Mouse (Mus musculus) natural killer cell, adult 2 months (primary cell): ENCODE results near the gene Slc39a7.
A peak's percentile ranks its signal among the peaks of the same experiment; 100 is the strongest.
"Not testable (repeated sequence)": the region's sequence is repeated elsewhere in the genome, so short reads cannot be mapped to it uniquely, and the experiment has no call there.

Experiments used
- DNase-seq, 2 experiments: peaks; one replicate each; pipeline ENCODE4 v3.0.0; 2022; ENCODE audit warnings: low spot score in 2 of 2

Slc39a7 gene

DNA sequence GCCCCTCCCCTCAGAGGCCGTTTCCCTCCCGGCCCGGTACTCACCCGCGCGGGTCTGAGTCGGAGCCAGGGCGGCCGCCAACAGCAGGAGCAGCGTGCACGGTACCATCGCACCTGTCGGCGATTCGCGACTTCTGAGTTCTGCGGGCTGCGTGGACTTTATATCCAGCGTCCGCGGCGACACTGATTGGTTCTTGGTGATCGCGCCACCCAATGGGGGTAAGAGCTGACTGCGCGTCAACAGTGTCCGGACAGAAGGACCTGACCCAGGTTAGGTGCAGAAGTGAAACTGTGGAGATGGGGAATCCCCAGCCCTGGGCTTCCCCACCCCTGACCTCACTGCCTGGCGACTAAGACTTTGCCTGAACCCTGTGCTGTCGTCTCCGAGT is 31.3 kb downstream of the Slc39a7 start, which contains the start of gene H2-K1:
Gene H2-K1 (minus strand): TSS at position 198 of the 388 bp plus-strand sequence.
- peak; percentile 98 to 99 for DNase-seq

DNA sequence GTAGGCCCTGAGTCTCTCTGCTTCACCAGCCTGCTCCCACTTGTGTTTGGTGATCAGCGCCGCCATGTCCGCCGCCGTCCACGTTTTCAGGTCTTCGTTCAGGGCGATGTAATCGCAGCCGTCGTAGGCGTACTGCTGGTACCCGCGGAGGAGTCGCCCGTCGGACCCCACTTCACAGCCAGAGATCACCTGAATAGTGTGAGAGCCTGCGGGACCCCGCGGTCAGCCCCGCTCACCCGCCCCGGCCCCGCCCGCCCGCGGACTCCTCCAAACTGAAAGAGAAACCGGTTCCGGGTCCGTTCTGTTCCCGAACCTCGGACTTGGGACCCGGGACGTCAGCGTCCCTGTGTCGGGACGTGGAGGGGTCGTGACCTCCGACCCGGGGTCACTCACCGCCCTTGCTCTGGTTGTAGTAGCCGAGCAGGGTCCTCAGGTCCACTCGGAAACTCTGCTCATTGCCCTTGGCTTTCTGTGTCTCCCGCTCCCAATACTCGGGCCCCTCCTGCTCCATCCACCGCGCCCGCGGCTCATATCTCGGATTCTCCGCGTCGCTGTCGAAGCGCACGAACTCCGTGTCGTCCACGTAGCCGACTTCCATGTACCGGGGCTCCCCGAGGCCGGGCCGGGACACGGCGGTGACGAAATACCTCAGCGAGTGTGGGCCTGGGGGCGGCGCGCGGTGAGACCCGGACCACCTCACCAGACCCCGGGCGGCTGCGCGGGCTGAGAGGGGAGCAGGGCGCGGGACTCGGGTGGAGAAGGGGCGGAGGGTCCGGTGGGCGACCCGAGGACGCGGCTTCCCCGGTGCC is 31.9 kb downstream of the Slc39a7 start:
- no peak for DNase-seq

GRCm38 (mm10) chr17:33998697-33999096 is 32.8 kb downstream of the Slc39a7 start:
- peak; percentile 47 to 56 for DNase-seq

GRCm38 (mm10) chr17:33997025-33997424 is 34.5 kb downstream of the Slc39a7 start:
- DNase-seq, result not testable (repeated sequence)

GRCm38 (mm10) chr17:33995651-33996050 is 35.8 kb downstream of the Slc39a7 start:
- DNase-seq, result peak in 1 of 2 experiments; percentile 37

DNA sequence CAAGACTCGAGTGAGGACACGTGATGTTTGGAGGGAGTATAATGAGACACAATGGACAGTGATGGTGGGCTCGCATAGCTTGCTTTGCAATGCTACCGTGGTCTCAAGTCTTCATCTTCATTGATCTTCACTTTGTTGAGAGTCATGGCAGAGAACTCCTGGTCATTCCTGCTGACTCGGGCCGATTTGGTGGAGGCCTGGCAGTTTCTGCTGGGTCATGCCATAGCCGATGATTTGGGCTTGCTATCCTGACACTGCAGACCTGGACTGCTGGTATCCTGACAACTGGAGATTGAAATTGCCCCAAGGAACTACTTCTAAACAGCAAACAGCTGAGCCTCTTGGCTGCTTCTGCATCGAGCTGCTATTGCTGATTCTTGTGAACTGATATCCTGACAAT is 36.5 kb downstream of the Slc39a7 start:
- DNase-seq, result no peak

- DNase-seq, result peak; percentile 63 to 76
Observed at GRCm38 (mm10) chr17:33991788-33992664, 39.5 kb downstream of the Slc39a7 start.

- DNase-seq, result peak; percentile 72 to 77
Observed at GRCm38 (mm10) chr17:33982136-33982535, 49.3 kb downstream of the Slc39a7 start.

DNA sequence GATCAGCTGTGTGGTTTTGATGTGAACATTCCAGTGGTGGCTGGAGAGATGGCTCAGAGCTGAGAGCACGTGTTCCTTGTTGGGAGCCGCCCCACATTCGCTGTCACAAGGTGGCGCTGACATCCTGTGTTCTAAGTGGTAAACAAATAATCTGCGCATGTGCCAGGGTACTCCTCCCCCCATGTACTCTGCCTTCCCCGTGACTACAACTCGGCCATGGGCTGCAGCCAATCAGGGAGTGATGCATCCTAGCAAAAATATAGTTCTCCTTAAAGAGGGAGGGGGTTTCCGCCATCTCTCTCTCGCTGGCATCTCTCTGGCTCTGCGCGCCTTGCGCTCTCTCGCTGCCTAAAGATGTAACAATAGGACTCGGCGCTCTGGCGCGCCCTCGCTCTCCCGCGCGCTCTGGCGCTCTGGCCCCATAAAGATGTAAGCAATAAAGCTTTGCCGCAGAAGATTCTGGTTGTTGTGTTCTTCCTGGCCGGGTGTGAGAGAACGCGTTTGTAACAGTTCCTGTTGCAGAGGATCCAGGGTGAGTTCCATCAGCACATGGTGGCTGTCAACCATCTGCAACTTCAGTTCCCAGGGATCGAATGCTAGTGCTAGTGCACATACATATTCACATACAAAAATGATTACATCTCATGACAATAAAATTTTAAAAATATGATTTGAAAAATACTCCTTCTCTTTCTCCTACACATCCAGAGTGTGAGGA is 50.1 kb downstream of the Slc39a7 start:
- peak; percentile 90 to 91 for DNase-seq

DNA sequence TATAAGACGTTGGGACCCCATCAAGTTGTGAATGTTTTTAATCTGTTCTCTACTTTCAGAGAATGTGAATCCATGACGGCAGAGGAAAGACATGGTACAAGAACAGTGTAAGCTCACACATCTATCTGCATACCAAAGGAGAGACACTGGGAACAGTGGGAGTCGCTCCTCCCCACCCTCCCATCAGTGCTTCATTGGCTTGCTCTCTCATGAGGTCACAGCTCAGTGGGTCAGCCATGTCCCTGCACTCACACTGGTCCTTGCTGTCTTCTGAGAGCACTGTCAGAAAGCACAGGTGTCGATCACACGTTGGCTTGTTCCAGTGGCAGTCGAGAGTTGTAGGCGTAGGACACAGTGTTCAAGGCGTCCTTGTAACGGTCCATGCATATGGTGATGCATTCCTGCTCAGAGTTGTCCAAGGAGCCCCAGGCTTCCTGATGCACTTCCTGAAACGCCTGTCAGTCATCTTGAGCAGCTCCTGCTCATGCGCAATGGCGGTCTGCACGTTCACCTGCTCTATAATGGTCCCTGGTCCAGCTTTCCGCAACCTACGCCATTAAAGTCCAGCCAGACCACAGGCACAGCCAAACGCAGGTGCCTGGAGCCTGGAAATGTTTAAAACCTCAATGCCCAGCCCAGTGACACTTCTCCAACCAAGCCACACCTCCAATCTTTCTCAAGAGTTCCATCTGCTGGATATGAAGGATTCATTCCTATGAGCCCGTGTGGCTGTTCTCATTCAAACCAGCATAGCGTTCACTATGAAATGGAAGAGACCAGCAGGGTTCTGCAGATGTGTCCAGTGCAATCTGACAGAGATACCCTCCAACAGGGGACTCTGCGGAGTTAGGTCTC is 51.1 kb downstream of the Slc39a7 start:
- no peak for DNase-seq

DNA sequence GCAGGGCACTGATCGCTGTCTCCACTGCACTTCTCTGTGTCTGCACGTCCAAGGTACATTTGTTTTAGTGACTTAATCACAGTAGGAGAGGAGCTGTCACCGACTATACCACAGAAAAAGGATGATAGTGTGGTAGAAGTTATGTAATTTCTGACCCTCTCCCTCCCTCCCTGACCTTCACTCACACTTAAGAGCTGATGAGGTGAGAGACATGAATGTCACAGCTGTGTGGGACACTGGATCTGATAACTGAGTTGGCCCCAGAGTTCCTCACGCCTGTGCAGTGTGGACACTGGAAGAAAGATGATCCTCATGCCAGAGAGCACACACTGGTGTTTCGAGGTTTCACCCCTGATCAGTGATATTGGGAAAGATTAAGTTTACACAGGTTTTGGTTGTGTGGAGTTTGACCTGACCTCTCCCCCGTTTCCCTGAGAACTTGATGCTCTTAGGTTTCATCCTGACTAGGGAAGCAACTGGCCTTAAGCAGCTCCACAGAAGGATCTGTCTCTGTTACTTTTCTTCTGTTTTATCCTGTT is 51.9 kb downstream of the Slc39a7 start:
- DNase-seq, result peak in 1 of 2 experiments; percentile 52

DNA sequence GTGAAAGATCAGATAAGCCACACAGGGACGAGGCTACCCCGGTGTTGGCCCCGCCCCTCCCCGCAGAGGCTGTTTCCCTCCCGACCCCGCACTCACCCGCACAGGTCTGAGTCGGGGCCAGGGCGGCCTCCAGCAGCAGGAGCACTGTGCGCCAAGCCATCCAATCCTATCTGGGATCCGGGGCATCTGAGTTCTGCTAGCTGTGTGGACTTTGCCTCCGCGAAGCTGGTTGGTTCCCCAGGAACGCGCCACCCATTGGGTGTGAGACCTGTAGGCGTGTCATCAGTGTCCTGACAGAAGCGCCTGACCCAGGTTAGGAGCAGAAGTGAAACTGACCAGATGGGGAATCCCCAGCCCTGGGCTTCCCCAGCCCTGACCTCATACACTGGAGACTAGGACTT is 52.9 kb downstream of the Slc39a7 start:
- DNase-seq, result peak; percentile 95
